Mouse (Mus musculus): ENCODE results near the gene Rad51b.

Rad51b gene

GRCm38 (mm10) chr12:79853901-79854490 is 556.9 kb downstream of the Rad51b start:
- DNase-seq (ENCODE audit: low read depth in 2 of 2, low spot score in 2 of 2), result no peak

GRCm38 (mm10) chr12:79854507-79854906 is 557.4 kb downstream of the Rad51b start:
- no peak for DNase-seq (ENCODE audit: low read depth in 2 of 2, low spot score in 2 of 2)

DNA sequence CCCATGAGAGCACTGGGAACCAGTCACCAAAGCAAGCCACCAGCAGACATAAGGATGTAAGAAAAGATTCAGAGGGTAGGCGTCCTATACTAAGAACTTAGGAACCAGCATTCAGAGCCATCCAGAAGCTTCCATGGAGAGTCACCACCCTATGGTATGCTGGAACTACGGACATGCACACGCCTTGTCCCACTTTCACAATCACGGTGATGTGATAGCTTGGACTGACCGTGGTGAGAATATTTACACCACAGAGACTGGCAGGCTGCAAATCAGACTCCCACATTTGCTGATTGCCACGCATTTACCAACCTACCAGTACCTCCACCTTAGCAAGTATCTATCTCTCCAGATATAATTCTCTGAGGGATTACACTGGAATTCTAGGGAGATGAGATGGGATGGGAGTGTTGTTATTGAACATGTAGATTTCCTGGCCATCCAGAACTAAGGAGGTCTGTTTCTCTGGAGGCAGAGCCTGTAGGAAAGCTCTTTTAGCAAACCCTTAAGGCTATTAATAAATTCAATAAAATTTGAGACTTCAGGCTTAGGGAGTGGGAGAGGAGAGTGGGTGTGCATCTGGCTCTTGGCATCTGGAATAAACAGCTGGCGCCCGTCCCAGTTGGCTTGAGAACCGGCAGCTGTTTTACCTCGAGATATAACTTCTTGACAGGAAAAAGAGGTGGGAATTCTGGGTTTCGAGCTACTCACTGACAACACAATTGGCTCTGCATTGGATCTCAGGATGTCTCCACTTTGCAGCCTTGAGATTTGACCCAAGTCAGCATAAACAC is 559.2 kb downstream of the Rad51b start:
- DNase-seq (ENCODE audit: low read depth in 2 of 2, low spot score in 2 of 2), result no peak

GRCm38 (mm10) chr12:79857704-79858103 is 560.6 kb downstream of the Rad51b start:
- DNase-seq (ENCODE audit: low read depth in 2 of 2, low spot score in 2 of 2), result no peak

DNA sequence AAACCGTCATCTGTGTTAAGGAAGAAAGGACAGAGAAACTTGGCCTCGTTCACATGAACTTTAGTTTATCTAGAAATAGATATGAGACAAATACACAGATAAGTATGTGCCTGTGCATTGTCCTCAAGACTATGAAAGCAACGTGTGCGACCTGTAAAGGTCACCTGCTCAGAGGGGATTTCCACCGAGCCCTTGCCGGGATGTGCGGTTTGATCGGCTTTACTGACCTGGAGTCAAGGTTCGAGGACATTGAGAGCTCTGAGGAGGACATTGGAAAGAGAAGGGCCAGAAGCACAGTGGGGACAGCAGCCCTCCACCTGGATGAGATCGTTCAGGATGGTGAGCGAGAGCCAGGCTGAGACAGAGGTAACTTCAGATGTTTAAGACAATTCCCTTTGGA is 561.3 kb downstream of the Rad51b start:
- DNase-seq (ENCODE audit: low read depth in 2 of 2, low spot score in 2 of 2), result no peak

- DNase-seq (ENCODE audit: low read depth in 2 of 2, low spot score in 2 of 2), result no peak
These were observed 562.5 kb downstream of the Rad51b start for GRCm38 (mm10) chr12:79859354-79860247.

- DNase-seq (ENCODE audit: low read depth in 2 of 2, low spot score in 2 of 2), result no peak
These were observed 563.1 kb downstream of the Rad51b start for GRCm38 (mm10) chr12:79860248-79860555.
